Mouse (Mus musculus) limb, embryonic 11.5 days (tissue): ENCODE results near the gene Lrrc8d. TPM values are rescaled to one million over a fixed set of nuclear protein-coding genes. Genes with fewer than 3 reads are reported as not detected.

Experiments used
- ATAC-seq: fragments of 200-750 bp; cut with Nextera tagmentation; 2 replicates; pipeline ENCODE4 v1.8.0; 2017; ENCODE audit warnings: low read depth; ENCODE audit not compliant: insufficient number of reproducible peaks, low FRiP score, low TSS enrichment
- DNase-seq: peaks from one replicate; pipeline ENCODE4 v3.0.0-alpha.2; 2015; ENCODE audit warnings: low spot score
- H3K27ac ChIP-seq: fragments of 300-500 bp; sonication (generic); replicated peaks from 2 replicates; pipeline ENCODE4 v1.5.1; 2014; ENCODE audit warnings: low read depth, mild to moderate bottlenecking, low read length
- H3K27me3 ChIP-seq: fragments of 300-500 bp; sonication (generic); 2 replicates; pipeline ENCODE4 v1.6.1; 2014; ENCODE audit warnings: mild to moderate bottlenecking, low read length, mixed read lengths; ENCODE audit not compliant: control insufficient read depth, insufficient read depth
- H3K36me3 ChIP-seq: fragments of 300-500 bp; sonication (generic); 2 replicates; pipeline ENCODE4 v1.6.1; 2014; ENCODE audit warnings: mild to moderate bottlenecking, low read length, moderate library complexity, mixed read lengths; ENCODE audit not compliant: control insufficient read depth, insufficient read depth
- H3K4me1 ChIP-seq: fragments of 300-500 bp; sonication (generic); 2 replicates; pipeline ENCODE4 v1.6.1; 2014; ENCODE audit warnings: low read length, mixed read lengths; ENCODE audit not compliant: control insufficient read depth, insufficient read depth
- H3K4me2 ChIP-seq: fragments of 300-500 bp; sonication (generic); 2 replicates; pipeline ENCODE4 v1.6.1; 2014; ENCODE audit warnings: low read depth, mild to moderate bottlenecking, moderate library complexity; ENCODE audit not compliant: severe bottlenecking
- H3K4me3 ChIP-seq: fragments of 300-500 bp; sonication (generic); 2 replicates; pipeline ENCODE4 v1.5.1; 2014; ENCODE audit warnings: low read depth, low read length
- H3K9ac ChIP-seq: fragments of 300-500 bp; sonication (generic); 2 replicates; pipeline ENCODE4 v1.6.1; 2014; ENCODE audit warnings: mild to moderate bottlenecking, low read length
- H3K9me3 ChIP-seq: fragments of 300-500 bp; sonication (generic); 2 replicates; pipeline ENCODE4 v1.6.1; 2016; ENCODE audit warnings: low read length; ENCODE audit not compliant: control insufficient read depth
- WGBS: fragments of 180-500 bp; shearing (Covaris S2); extraction: QIAGEN DNeasy Blood & Tissue Kit; methylation state at CpG from one replicate; pipeline ENCODE4 v1.1.7; 2014; 5-methylcytosine and 5-hydroxymethylcytosine counted together
- polyA plus RNA-seq: library from polyadenylated mRNA; unstranded; fragments of >200 nt; fragmentation: Nextera tagmentation; extraction: Ambion mirVana; gene quantifications from 2 replicates; pipeline ENCODE4 v1.2.1, GENCODE M21; 2014

Gene Lrrc8d
- polyA plus RNA-seq: 18.3 and 21.4 TPM in 2 replicates

DNA sequence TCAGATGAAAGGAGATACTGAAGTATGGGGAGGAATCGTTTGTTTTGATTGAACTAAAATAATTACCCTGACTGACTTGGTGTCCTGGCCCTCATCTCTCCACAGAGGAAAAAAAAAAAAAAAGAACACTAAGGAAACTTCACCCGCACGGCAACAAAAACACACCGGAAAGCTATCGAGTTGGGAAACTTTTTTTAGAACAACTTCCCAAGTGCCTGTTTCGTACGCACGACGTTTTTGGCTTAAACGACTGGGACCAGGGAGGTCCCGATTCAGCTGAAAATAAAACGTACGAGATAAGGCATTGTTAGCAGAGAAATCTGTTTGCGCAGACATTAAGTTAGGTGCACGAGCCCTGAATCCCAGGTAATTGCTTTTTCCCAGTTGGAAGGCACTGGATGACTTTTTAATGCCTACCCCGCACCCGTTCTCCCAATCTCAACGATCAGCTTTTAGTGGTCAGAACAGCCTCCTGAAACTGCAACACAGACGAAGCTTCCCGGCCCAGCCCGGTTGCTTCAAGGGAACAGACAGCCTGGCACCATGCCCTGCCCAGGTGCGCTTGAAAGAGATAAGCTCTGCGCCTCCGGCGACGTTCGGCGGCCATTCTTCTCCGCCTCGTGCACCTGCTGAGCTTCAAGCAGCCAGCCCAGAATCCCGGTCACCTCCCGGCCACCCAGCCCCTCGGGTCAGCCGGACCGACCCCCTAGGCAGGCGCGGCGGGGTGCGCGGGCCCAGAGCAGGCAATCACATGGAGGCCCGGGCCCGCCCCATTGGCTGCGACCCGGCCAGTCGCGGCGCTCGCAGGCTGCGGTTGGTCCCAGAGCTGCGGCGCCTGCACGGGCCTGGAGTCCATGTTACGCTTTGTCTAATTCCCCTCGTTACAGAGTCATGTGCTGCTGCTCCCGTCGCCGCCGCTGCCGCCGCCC lies at the start of gene Lrrc8d:
Gene Lrrc8d (plus strand): TSS at position 829 of the 929 bp plus-strand sequence.
- Histone ChIP-seq H3K27me3 (0 out of 2 replicates have a peak, but pooled peaks cover 2% of the 10 kb centered on the region), H3K4me3 (peak within 1 kb of the TSS; percentile 70), H3K36me3 (no peaks in the 10 kb centered on the region), H3K4me1 (0 out of 2 replicates have a peak, but pooled peaks cover 4% of the 10 kb centered on the region), H3K9ac (peak within 1 kb of the TSS; percentile 96), H3K27ac (peak within 1 kb of the TSS; percentile 30; the same call in 1 of the 2 replicates), H3K4me2 (peak within 1 kb of the TSS; percentile 59), H3K9me3 (no peaks in the 10 kb centered on the region)
- DNase-seq: peak; percentile 86
- peak; percentile 90 for ATAC-seq
- WGBS: 2% methylated on average over 60 of the region's 60 CpGs

GRCm38 (mm10) chr5:105650728-105651479 lies 48.9 kb upstream of the Lrrc8d start:
- H3K4me3 ChIP-seq: no peak overlapping the region
- H3K36me3 ChIP-seq: no peaks in the 10 kb centered on the region
- H3K27ac ChIP-seq: peak overlapping the region; percentile 60; the same call in 1 of the 2 replicates
- H3K9ac ChIP-seq: no peak overlapping the region
- H3K4me1 ChIP-seq: peaks cover 5% of the 10 kb centered on the region; the same call in 1 of the 2 replicates
- 92% methylated on average over 8 of the region's 8 CpGs for WGBS
- no peaks in the 10 kb centered on the region for H3K9me3 ChIP-seq
- DNase-seq: no peak
- no peaks in the 10 kb centered on the region for H3K27me3 ChIP-seq
- H3K4me2 ChIP-seq: no peak overlapping the region
- ATAC-seq: no peak

DNA sequence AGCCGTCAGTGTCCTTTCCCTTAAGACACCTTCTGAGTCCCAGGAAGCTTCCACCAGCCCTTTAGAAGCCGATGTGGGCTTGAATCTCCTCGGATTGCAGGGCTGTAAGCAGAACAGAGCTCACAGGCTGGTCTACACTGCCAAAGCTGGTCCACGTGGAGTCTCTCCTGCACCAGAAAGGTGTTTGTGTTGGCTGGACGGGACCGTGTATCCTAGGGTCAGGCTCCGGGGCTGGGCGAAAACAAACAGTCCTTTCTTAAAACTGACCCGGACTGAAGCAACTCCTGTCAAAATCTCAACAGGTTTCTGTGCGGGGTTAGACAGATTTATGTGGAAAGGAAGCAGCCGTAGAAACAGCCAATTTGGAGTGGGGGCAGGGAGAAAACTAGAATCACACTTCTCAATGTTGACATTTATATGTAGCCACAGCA lies 48.2 kb upstream of the Lrrc8d start:
- no peak overlapping the region for H3K9ac ChIP-seq
- ATAC-seq: peak; percentile 55; the same call in 1 of the 2 replicates
- no peaks in the 10 kb centered on the region for H3K36me3 ChIP-seq
- no peaks in the 10 kb centered on the region for H3K27me3 ChIP-seq
- H3K4me2 ChIP-seq: no peak overlapping the region
- H3K4me1 ChIP-seq: peaks cover 5% of the 10 kb centered on the region; the same call in 1 of the 2 replicates
- WGBS: 44% methylated on average over 11 of the region's 11 CpGs
- DNase-seq: peak; percentile 53
- peak overlapping the region; percentile 60; the same call in 1 of the 2 replicates for H3K27ac ChIP-seq
- H3K4me3 ChIP-seq: no peak overlapping the region
- H3K9me3 ChIP-seq: no peaks in the 10 kb centered on the region

GRCm38 (mm10) chr5:105654237-105655063 lies 45.3 kb upstream of the Lrrc8d start:
- DNase-seq: peak; percentile 92
- H3K27ac ChIP-seq: no peak overlapping the region
- 30% methylated on average over 15 of the region's 15 CpGs for WGBS
- H3K4me3 ChIP-seq: no peak overlapping the region
- no peaks in the 10 kb centered on the region for H3K36me3 ChIP-seq
- H3K4me2 ChIP-seq: no peak overlapping the region
- no peaks in the 10 kb centered on the region for H3K9me3 ChIP-seq
- H3K4me1 ChIP-seq: no peaks in the 10 kb centered on the region
- peak overlapping the region; percentile 34; the same call in 1 of the 2 replicates for H3K9ac ChIP-seq
- peak; percentile 61 for ATAC-seq
- H3K27me3 ChIP-seq: no peaks in the 10 kb centered on the region

GRCm38 (mm10) chr5:105655100-105655734 lies 44.6 kb upstream of the Lrrc8d start:
- H3K9me3 ChIP-seq: no peaks in the 10 kb centered on the region
- no peaks in the 10 kb centered on the region for H3K27me3 ChIP-seq
- no peak overlapping the region for H3K27ac ChIP-seq
- H3K4me2 ChIP-seq: no peak overlapping the region
- ATAC-seq (peak; percentile 32; the same call in 1 of the 2 replicates), DNase-seq (no peak)
- H3K4me1 ChIP-seq: no peaks in the 10 kb centered on the region
- no peak overlapping the region for H3K4me3 ChIP-seq
- no peak overlapping the region for H3K9ac ChIP-seq
- WGBS: 74% methylated on average over 12 of the region's 12 CpGs
- H3K36me3 ChIP-seq: no peaks in the 10 kb centered on the region

GRCm38 (mm10) chr5:105661894-105662293 lies 37.9 kb upstream of the Lrrc8d start:
- Histone ChIP-seq H3K9ac (no peak overlapping the region), H3K4me1 (no peaks in the 10 kb centered on the region), H3K27ac (no peak overlapping the region), H3K4me2 (no peak overlapping the region), H3K9me3 (no peaks in the 10 kb centered on the region), H3K4me3 (no peak overlapping the region), H3K27me3 (no peaks in the 10 kb centered on the region), H3K36me3 (no peaks in the 10 kb centered on the region)
- no peak for DNase-seq
- ATAC-seq: no peak
- 92% methylated on average over 5 of the region's 5 CpGs for WGBS

DNA sequence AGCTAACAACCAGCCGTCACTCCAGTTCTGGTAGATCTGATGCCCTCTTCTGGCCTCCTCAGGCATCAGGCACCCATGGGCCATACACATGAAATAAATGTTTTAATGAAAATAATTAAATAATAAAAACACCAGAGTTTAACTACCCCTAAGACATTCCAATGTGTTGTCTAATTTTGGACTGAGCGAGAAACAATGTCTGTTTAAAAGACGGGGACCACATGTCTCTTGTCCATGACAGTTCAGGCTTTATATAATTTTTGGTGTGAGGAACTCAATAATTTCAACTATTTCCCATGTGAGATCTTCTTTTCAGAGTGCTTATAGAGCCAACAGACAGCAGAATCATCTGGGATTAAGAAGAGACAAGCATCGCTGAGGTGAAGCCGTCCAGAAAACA lies 32.8 kb upstream of the Lrrc8d start:
- H3K4me2 ChIP-seq: no peak overlapping the region
- no peak overlapping the region for H3K9ac ChIP-seq
- no peaks in the 10 kb centered on the region for H3K27me3 ChIP-seq
- WGBS: 98% methylated on average over 5 of the region's 5 CpGs
- H3K27ac ChIP-seq: no peak overlapping the region
- H3K36me3 ChIP-seq: no peaks in the 10 kb centered on the region
- H3K4me3 ChIP-seq: no peak overlapping the region
- H3K9me3 ChIP-seq: no peaks in the 10 kb centered on the region
- no peak for ATAC-seq
- DNase-seq: no peak
- H3K4me1 ChIP-seq: no peaks in the 10 kb centered on the region
